Mouse (Mus musculus): Measurements from ENCODE around the gene Meioc. TPM values are rescaled to one million over a fixed set of nuclear protein-coding genes. Genes with fewer than 3 reads are reported as not detected.

The Meioc gene
- polyA plus RNA-seq, 1 experiment from 2014 or later: 0.58 TPM

DNA sequence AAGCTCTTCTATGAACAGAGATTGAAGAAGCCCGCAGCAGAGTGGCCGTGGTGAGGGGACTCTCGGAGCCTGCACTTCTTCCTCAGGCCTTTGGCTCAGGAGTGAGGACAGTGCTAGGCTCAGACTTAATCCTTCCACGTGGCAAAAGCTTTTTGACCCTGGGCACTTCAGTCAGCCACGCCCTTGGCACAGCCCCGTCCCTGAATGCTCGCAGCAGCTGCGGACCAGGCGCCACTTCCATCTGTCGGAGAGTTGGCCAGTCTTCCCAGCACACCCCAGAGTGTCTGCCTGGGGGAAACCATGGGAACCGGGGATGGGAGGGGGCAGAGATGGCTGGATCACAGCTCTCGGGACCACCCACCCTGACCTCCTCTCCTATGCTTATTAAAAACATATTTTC, 26.6 kb upstream of the Meioc start:
- 56% methylated on average over 12 of the region's 12 CpGs for WGBS
- Histone ChIP-seq H3K27me3 (replicated peaks) (no peaks in the 10 kb centered on the region; the same call in 1 of the 2 replicates), H3K9me3 (no peaks in the 10 kb centered on the region), H3K27ac (no peak overlapping the region), H3K4me2 (replicated peaks) (no peak overlapping the region), H3K36me3 (no peaks in the 10 kb centered on the region), H3K4me1 (peaks cover 22% of the 10 kb centered on the region; the same call in 1 of the 2 replicates), H3K4me3 (no peak overlapping the region), H3K9ac (no peak overlapping the region)
- no peak for ATAC-seq (ENCODE audit: low FRiP score, low read depth)

DNA sequence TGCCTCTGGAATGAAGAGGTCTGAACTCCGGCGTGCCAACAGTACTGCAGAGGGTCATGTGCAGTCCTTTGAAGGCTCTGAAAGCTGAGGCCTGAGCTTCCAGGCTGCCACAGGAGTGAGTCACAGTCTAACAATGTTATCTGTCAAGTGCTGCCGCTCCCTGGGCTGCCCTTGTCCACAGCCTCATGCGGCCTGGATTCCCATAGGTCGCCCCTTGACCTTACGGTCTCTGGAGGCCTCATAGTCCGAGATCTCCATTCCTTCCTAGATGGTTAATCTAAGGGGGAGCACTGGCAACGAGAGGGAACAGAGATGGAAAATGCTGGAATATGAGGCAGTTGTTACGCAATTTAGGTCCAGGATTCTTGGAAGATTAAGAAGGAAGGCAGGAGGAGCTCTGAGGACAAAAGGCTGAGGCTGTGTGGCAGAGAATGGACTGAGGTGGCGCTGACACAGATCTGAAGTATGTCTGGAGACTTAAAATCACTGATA, 19.6 kb upstream of the Meioc start:
- H3K4me1 ChIP-seq: 0 out of 2 replicates have a peak, but pooled peaks cover 1% of the 10 kb centered on the region
- ATAC-seq (ENCODE audit: low FRiP score, low read depth): no peak
- no peaks in the 10 kb centered on the region for H3K36me3 ChIP-seq
- H3K9ac ChIP-seq: no peak overlapping the region
- no peak overlapping the region for H3K27ac ChIP-seq
- no peaks in the 10 kb centered on the region for H3K27me3 ChIP-seq (replicated peaks)
- no peak overlapping the region for H3K4me3 ChIP-seq
- H3K4me2 ChIP-seq (replicated peaks): no peak overlapping the region
- 68% methylated on average over 10 of the region's 10 CpGs for WGBS
- no peaks in the 10 kb centered on the region for H3K9me3 ChIP-seq

DNA sequence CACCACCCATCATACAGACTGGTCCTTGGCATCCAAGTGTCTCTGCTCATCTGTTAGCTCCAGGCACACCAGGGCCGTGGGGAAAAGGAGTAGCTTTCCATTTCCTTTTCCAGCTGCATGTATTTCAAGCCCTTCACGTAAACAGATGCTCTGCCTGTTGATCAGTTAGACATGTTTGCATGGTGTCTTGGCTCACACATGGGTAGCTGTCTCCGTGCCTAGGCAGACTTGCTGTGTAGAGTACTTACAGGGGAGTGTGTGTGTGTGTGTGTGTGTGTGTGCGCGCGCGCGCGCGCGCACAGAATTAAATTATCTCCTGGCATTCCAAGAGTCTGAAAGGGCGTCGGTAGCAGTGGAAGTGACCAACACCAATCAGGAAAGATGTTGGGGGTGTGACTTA, 17.3 kb upstream of the Meioc start:
- no peak overlapping the region for H3K4me3 ChIP-seq
- WGBS: 89% methylated on average over 13 of the region's 13 CpGs

DNA sequence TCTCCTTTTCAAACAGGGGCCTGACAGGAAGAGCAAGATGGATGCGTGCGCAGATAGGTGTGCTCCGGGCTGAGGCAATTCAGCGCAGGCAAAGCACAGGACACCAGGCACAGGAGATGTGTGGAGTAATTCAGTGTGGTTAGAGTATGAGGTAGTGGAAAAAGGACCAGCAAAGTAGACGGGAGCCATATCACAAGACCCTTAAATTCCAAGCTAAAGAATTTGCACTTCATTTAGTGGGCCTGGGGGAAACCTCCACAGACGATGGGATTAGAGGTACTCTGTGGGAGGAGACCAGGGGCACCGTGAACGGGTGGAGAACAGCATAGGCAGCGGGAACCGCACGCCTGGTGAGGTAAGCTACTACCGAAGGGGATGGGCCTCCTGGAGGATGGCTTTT, 15.6 kb upstream of the Meioc start:
- ATAC-seq (ENCODE audit: low FRiP score, low read depth): no peak
- H3K27ac ChIP-seq: no peak overlapping the region
- H3K4me2 ChIP-seq (replicated peaks): no peak overlapping the region
- no peak overlapping the region for H3K9ac ChIP-seq
- no peaks in the 10 kb centered on the region for H3K9me3 ChIP-seq
- 75% methylated on average over 12 of the region's 12 CpGs for WGBS
- no peaks in the 10 kb centered on the region for H3K27me3 ChIP-seq (replicated peaks)
- no peaks in the 10 kb centered on the region for H3K4me1 ChIP-seq
- H3K4me3 ChIP-seq: no peak overlapping the region
- H3K36me3 ChIP-seq: no peaks in the 10 kb centered on the region

More for the DNA sequence above, 17.3 kb upstream of the Meioc start:
- no peak overlapping the region for H3K27ac ChIP-seq
- H3K36me3 ChIP-seq: no peaks in the 10 kb centered on the region
- no peak overlapping the region for H3K4me2 ChIP-seq (replicated peaks)
- ATAC-seq (ENCODE audit: low FRiP score, low read depth): no peak
- no peaks in the 10 kb centered on the region for H3K27me3 ChIP-seq (replicated peaks)
- H3K4me1 ChIP-seq: no peaks in the 10 kb centered on the region
- H3K9me3 ChIP-seq: no peaks in the 10 kb centered on the region
- no peak overlapping the region for H3K9ac ChIP-seq

DNA sequence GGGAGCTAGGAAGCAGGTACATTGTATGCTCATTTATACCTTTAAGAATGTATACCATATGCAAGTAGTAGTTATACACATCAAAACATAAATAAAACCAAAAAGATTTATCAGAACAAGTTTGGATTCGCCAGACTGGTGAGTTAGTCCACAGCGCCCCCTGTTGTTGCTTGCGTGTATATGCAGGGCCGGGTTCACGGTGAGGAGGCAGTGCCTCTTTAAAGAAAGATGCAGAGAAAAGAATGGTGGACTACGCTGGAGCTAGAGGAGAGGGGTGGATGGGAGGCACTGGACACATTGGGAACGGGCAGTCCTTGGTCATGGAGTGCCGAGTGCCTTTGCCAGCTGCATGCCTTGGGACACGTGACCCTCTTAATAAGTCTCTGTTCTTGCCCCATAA, 12.1 kb upstream of the Meioc start:
- Histone ChIP-seq H3K4me3 (no peak overlapping the region), H3K4me1 (no peaks in the 10 kb centered on the region), H3K36me3 (no peaks in the 10 kb centered on the region), H3K9me3 (no peaks in the 10 kb centered on the region), H3K9ac (no peak overlapping the region), H3K27ac (no peak overlapping the region), H3K4me2 (replicated peaks) (no peak overlapping the region), H3K27me3 (replicated peaks) (no peaks in the 10 kb centered on the region)
- ATAC-seq (ENCODE audit: low FRiP score, low read depth): no peak
- 4% methylated on average over 9 of the region's 9 CpGs for WGBS

DNA sequence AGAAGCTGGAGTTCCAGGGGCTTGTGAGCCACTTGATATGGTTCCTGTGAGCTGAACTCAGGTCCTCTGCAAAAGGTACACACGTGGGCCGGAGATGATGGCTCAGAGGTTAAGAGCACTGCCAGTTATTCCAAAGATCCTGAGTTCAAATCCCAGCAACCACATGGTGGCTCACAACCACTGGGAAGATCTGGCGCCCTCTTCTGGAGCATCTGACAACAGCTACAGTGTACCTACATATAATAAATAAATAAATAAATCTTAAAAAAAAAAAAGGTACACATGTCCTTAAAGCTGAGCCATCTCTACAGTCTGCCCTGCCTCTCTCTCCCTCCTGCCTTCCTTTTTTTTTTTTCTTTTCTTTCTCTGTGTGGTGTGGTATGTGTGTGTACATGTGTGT, 10.7 kb upstream of the Meioc start:
- ATAC-seq (ENCODE audit: low FRiP score, low read depth): no peak
- Histone ChIP-seq H3K27me3 (replicated peaks) (no peaks in the 10 kb centered on the region), H3K36me3 (no peaks in the 10 kb centered on the region), H3K27ac (no peak overlapping the region), H3K4me2 (replicated peaks) (no peak overlapping the region), H3K9ac (no peak overlapping the region), H3K4me1 (no peaks in the 10 kb centered on the region), H3K4me3 (no peak overlapping the region), H3K9me3 (no peaks in the 10 kb centered on the region)
- WGBS: 73% methylated on average over 3 of the region's 3 CpGs

DNA sequence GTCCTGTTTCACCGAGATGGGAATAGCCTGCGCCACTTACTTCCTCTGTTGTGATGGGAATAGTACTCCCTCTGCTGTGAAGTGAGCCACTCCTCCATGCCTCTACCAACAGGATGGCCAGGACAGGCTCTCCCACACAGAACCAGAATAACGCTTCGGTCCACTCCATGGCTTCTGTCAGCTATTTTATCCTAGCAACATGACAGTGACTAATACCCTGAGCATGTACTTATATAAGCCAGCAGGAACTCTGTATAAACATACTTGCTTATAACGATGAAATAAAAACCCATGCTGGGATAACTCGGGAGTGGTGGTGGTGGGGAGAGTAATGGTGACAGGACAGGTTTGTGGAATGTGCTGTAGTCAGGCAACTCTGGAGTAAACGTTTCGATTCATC, 7.6 kb upstream of the Meioc start:
- Histone ChIP-seq H3K4me1 (no peaks in the 10 kb centered on the region), H3K4me2 (replicated peaks) (no peak overlapping the region), H3K4me3 (no peak overlapping the region), H3K9ac (no peak overlapping the region), H3K9me3 (no peaks in the 10 kb centered on the region), H3K36me3 (no peaks in the 10 kb centered on the region), H3K27me3 (replicated peaks) (no peaks in the 10 kb centered on the region), H3K27ac (no peak overlapping the region)
- 78% methylated on average over 8 of the region's 8 CpGs for WGBS
- ATAC-seq (ENCODE audit: low FRiP score, low read depth): no peak

DNA sequence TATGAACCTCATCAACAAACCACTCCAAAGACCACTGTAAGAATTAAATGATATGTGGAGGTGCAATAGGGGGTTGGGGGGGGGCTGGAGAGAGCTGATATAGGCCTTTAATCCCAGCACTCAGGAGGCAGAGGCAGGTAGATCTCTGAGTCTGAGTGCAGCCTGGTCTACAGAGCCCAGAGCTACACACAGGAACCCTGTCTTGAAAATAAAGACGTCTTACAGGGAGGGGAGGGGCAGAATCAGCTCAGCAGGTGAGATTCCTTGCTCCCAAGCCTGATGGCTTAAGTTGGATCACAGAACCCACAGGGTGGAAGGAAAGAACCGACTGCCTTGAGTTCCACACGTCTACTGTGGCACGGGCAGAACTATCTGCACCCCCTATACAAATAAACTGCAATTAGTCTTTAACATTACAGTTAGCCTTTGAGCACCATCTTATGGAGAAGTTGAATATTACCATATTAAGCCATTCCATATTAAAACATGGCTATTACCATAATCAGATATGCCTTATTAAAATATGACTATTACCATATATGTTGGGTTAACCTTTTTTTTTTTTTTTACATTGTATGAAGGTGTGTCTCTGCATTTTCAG, 7.1 kb upstream of the Meioc start:
- 42% methylated on average over 4 of the region's 4 CpGs for WGBS

DNA sequence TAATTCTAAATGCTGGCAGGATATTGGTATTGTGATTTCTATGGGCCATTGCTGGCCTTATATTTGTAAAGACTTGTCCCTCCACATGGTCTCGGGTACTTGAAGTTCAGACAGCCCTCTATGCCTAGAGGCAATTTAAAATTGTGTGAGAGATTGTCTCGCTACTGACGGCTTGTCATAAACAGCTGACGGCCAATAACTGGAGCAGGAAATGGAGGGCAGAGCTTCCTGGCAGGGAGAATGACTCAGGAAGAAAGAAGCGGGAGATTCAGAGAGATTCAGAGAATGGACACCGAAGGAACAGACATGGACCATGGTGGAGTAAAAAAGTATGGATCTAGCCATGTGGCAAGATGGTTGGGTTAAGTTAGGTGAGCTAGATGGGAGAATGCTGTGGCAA, 6.6 kb upstream of the Meioc start:
- no peaks in the 10 kb centered on the region for H3K4me1 ChIP-seq
- H3K4me2 ChIP-seq (replicated peaks): no peak overlapping the region
- no peaks in the 10 kb centered on the region for H3K27me3 ChIP-seq (replicated peaks)
- H3K36me3 ChIP-seq: no peaks in the 10 kb centered on the region
- no peak overlapping the region for H3K9ac ChIP-seq
- ATAC-seq (ENCODE audit: low FRiP score, low read depth): no peak
- no peak overlapping the region for H3K4me3 ChIP-seq
- no peaks in the 10 kb centered on the region for H3K9me3 ChIP-seq
- H3K27ac ChIP-seq: no peak overlapping the region
- 66% methylated on average over 6 of the region's 6 CpGs for WGBS

More for the DNA sequence above, 7.1 kb upstream of the Meioc start:
- no peaks in the 10 kb centered on the region for H3K36me3 ChIP-seq
- no peak overlapping the region for H3K4me3 ChIP-seq
- H3K4me1 ChIP-seq: no peaks in the 10 kb centered on the region
- H3K9me3 ChIP-seq: no peaks in the 10 kb centered on the region
- ATAC-seq (ENCODE audit: low FRiP score, low read depth): no peak
- no peak overlapping the region for H3K4me2 ChIP-seq (replicated peaks)
- no peak overlapping the region for H3K27ac ChIP-seq
- no peak overlapping the region for H3K9ac ChIP-seq
- no peaks in the 10 kb centered on the region for H3K27me3 ChIP-seq (replicated peaks)

DNA sequence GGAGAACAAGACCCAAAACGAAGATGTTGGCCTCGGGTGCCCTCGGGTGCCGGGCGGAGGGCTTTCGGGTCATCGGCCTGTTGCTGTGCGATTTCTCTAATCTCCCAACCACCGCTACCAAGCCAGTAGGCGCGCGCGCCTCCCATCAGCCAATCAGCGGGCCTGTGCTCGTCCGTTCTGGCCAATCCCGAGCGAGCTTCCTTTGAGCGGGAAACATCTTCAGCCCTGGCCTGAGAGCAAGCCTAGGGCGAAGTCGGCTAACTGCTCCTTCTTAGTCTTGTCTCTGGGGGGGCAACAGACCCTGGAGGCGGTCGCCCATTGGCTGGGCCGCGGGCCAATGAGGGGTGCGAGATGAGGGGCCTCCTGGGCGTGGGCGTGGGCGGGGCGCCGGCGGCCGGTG, 1.6 kb downstream of the Meioc start:
- WGBS: 53% methylated on average over 33 of the region's 33 CpGs
- H3K9ac ChIP-seq: no peak overlapping the region
- H3K27me3 ChIP-seq (replicated peaks): peaks cover 24% of the 10 kb centered on the region
- 0 out of 2 replicates have a peak overlapping the region, but pooled peaks have one; percentile 5 for H3K4me3 ChIP-seq
- H3K36me3 ChIP-seq: no peaks in the 10 kb centered on the region
- peak overlapping the region; percentile 36 for H3K4me2 ChIP-seq (replicated peaks)
- no peaks in the 10 kb centered on the region for H3K4me1 ChIP-seq
- ATAC-seq (ENCODE audit: low FRiP score, low read depth): no peak
- no peak overlapping the region for H3K27ac ChIP-seq
- peaks cover 10% of the 10 kb centered on the region for H3K9me3 ChIP-seq

DNA sequence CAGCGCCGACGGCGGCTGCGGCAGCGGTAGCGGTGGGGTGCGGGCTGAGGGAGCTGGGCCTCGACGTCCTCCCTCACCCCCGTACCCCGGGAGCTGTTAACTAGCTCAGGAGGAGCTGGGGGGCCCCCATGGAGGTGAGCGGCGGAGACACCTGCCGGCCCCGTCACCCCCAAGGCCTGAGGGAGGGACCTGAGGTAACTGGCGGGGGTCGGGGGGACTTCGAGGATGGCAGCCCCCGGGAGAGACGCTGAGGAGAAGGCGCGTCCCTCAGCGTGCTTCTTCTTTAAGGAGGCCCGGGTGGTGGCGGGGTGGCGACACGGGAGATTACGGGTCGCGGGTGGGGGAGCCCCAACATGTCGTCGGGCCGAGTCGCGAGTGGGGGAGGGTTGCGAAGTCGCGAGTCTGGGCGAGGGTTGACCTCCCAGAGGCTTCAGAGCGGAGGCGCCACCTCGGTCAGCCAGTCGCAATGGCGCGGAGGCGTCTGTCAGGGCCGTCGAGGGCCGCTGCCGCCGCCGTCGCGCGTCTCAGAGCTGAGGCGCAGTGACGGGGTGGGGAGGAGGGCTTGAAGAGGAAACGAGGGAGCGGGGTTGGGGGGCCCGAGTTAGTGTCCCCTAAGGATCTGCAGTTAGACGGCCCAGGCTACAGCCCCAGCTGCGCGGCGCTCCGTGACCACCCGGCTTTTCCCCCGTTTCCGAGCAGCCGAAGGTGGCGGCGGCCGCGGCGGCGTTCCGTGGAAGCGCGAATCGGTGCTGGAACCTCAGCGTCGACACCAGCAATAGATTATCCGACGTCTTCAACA, 2.3 kb downstream of the Meioc start:
- Histone ChIP-seq H3K9ac (no peak overlapping the region), H3K27ac (no peak overlapping the region), H3K4me1 (no peaks in the 10 kb centered on the region), H3K36me3 (no peaks in the 10 kb centered on the region), H3K27me3 (replicated peaks) (peaks cover 24% of the 10 kb centered on the region), H3K9me3 (peaks cover 10% of the 10 kb centered on the region), H3K4me3 (0 out of 2 replicates have a peak overlapping the region, but pooled peaks have one; percentile 2), H3K4me2 (replicated peaks) (peak overlapping the region; percentile 36)
- no peak for ATAC-seq (ENCODE audit: low FRiP score, low read depth)
- 47% methylated on average over 84 of the region's 84 CpGs for WGBS

DNA sequence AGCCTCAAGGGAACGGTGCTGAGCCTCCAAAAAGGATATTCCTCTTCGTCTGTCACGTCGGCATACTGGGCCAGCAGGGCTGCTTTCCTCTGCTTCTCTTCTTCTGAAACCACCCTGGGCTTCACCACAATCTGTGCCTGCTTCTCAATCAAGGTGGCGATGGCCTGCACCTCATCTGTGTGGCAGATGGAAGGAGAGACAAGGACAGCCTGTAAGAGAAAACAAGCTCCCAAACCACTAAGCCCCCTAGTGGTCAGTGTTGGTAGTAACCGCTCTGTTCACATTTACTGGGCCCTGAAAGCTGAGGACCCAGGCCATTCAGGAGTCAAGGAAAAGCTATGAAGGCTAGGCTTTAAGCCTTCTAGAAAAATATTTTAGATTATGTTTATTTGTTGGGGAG, 26.6 kb downstream of the Meioc start:
- H3K9me3 ChIP-seq: no peaks in the 10 kb centered on the region
- H3K4me3 ChIP-seq: no peak overlapping the region
- H3K9ac ChIP-seq: no peak overlapping the region
- peaks cover 23% of the 10 kb centered on the region for H3K36me3 ChIP-seq
- WGBS: 64% methylated on average over 6 of the region's 6 CpGs
- no peak overlapping the region for H3K27ac ChIP-seq
- no peaks in the 10 kb centered on the region for H3K27me3 ChIP-seq (replicated peaks)
- ATAC-seq (ENCODE audit: low FRiP score, low read depth): no peak
- no peak overlapping the region for H3K4me2 ChIP-seq (replicated peaks)
- H3K4me1 ChIP-seq: no peaks in the 10 kb centered on the region

All from neural tube, embryonic 12.5 days (tissue).